10 mouse cellular contexts compared by ENCODE assay signal in the genomic region with DNA sequence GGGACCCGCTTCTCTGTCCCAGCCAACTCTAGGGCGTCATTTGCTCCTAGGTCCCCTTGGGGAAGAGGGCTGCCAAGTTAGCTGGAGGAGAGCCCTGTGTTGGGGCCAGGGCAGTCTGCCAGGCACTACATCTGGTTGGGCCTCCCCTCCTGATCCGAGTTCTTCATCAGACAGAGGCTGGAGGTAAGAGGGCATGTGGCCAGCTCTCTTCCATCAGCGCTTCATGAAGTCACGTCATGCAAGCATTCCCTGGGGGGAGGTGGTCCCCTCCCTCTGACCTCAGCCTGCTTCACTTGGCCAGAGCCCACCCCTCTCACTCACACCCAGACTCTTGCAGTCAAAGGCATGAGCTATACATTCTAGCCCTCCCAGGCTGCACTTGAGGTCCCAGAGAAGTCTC. TPM values are rescaled to one million over a fixed set of nuclear protein-coding genes. Genes with fewer than 3 reads are reported as not detected.
DNase-seq lines count a peak whose midpoint lies in the region; ATAC-seq lines count a peak whose summit lies in the region.
"Had no signal": no experiment of that assay in that cellular context is flagged by ENCODE, and none has a peak within 500 bp of the region (broad histone marks: within the 10 kb centered on the region; RNA-seq: fewer than 3 reads in every experiment).

No protein-coding gene starts in this region.

- no peaks in the 10 kb centered on the region for H3K9me3 ChIP-seq in forebrain, embryonic 14.5 days (replicated peaks; ENCODE audit: control insufficient read depth, low read length)
- no peaks in the 10 kb centered on the region for H3K9me3 ChIP-seq in forebrain, embryonic 10.5 days
- H3K9me3 ChIP-seq in intestine, embryonic 16.5 days (ENCODE audit: control insufficient read depth, low read length), result 0 out of 2 replicates have a peak, but pooled peaks cover 4% of the 10 kb centered on the region
- H3K9me3 ChIP-seq in liver, embryonic 11.5 days (ENCODE audit: control insufficient read depth, low read length), result no peaks in the 10 kb centered on the region
- H3K9me3 ChIP-seq: limb, embryonic 12.5 days had no signal

- intact Hi-C loops in gastrocnemius, postnatal 14 days (cut with DNase I; ENCODE audit: low total_unique reads), result no loop called here

- H3K4me2 ChIP-seq in forebrain, embryonic 14.5 days (ENCODE audit: low read length), result no peak overlapping the region
- no peak overlapping the region for H3K4me2 ChIP-seq in intestine, embryonic 16.5 days (ENCODE audit: low read depth, low read length)
- no peak overlapping the region for H3K4me2 ChIP-seq in liver, embryonic 11.5 days
- H3K4me2 ChIP-seq: limb, embryonic 12.5 days had no signal

- peak; percentile 76 for DNase-seq in forebrain, embryonic 14.5 days (ENCODE audit: low spot score)
- no peak for DNase-seq in forebrain, embryonic 10.5 days (ENCODE audit: extremely low spot score, low spot score)
- DNase-seq in 3T3-L1 (ENCODE audit: low read depth, low spot score), result peak; percentile 93
- DNase-seq in gastrocnemius, postnatal 14 days, result peak; percentile 84
- peak; percentile 67 for DNase-seq in ovary, postnatal 36 days (ENCODE audit: low spot score)
- no peak for DNase-seq in liver, embryonic 11.5 days (ENCODE audit: low spot score)

- 29% methylated on average over 5 of the region's 5 CpGs for WGBS in forebrain, embryonic 14.5 days
- 79% methylated on average over 5 of the region's 5 CpGs for WGBS in forebrain, embryonic 10.5 days
- 46% methylated on average over 5 of the region's 5 CpGs for WGBS in intestine, embryonic 16.5 days
- 68% methylated on average over 5 of the region's 5 CpGs for WGBS in liver, embryonic 11.5 days

- no peaks in the 10 kb centered on the region for H3K36me3 ChIP-seq in forebrain, embryonic 14.5 days (ENCODE audit: control insufficient read depth, insufficient read depth, low read length)
- H3K36me3 ChIP-seq in forebrain, embryonic 10.5 days (replicated peaks), result 0 out of 2 replicates have a peak, but pooled peaks cover 3% of the 10 kb centered on the region
- no peaks in the 10 kb centered on the region; the same call in 1 of the 2 replicates for H3K36me3 ChIP-seq in intestine, embryonic 16.5 days (ENCODE audit: control insufficient read depth, insufficient read depth, low read length)
- H3K36me3 ChIP-seq in liver, embryonic 11.5 days (ENCODE audit: control insufficient read depth, insufficient read depth, low read length), result no peaks in the 10 kb centered on the region
- H3K36me3 ChIP-seq: limb, embryonic 12.5 days had no signal

- peak; percentile 71 for ATAC-seq in forebrain, embryonic 14.5 days
- peak; percentile 51 for ATAC-seq in intestine, embryonic 16.5 days
- ATAC-seq in liver, embryonic 11.5 days (replicated peaks; ENCODE audit: low FRiP score), result no peak
- ATAC-seq in cerebellum, adult (ENCODE audit: insufficient number of reproducible peaks, low FRiP score, low TSS enrichment), result no peak

- peaks cover 6% of the 10 kb centered on the region; the same call in 1 of the 2 replicates for H3K4me1 ChIP-seq in forebrain, embryonic 14.5 days (ENCODE audit: control insufficient read depth, insufficient read depth, low read length)
- H3K4me1 ChIP-seq in forebrain, embryonic 10.5 days, result peaks cover 19% of the 10 kb centered on the region
- H3K4me1 ChIP-seq in intestine, embryonic 16.5 days (ENCODE audit: control insufficient read depth, insufficient read depth, low read length), result peaks cover 25% of the 10 kb centered on the region
- peaks cover 10% of the 10 kb centered on the region; the same call in 1 of the 2 replicates for H3K4me1 ChIP-seq in liver, embryonic 11.5 days (replicated peaks; ENCODE audit: control insufficient read depth, insufficient read depth, low read length)

- no peaks in the 10 kb centered on the region for H3K27me3 ChIP-seq in forebrain, embryonic 14.5 days (replicated peaks; ENCODE audit: control insufficient read depth, insufficient read depth, low read length)
- H3K27me3 ChIP-seq in forebrain, embryonic 10.5 days (ENCODE audit: poor library complexity, severe bottlenecking), result no peaks in the 10 kb centered on the region
- no peaks in the 10 kb centered on the region for H3K27me3 ChIP-seq in intestine, embryonic 16.5 days (replicated peaks; ENCODE audit: control insufficient read depth, insufficient read depth, low read length)
- H3K27me3 ChIP-seq in liver, embryonic 11.5 days (replicated peaks; ENCODE audit: control insufficient read depth, insufficient read depth, low read length), result no peaks in the 10 kb centered on the region
- H3K27me3 ChIP-seq: CH12.LX; limb, embryonic 12.5 days had no signal

- H3K27ac ChIP-seq in forebrain, embryonic 14.5 days (ENCODE audit: low read depth, low read length), result no peak overlapping the region
- H3K27ac ChIP-seq in forebrain, embryonic 10.5 days, result no peak overlapping the region
- peak overlapping the region; percentile 47 for H3K27ac ChIP-seq in intestine, embryonic 16.5 days (ENCODE audit: low read length)
- no peak overlapping the region for H3K27ac ChIP-seq in liver, embryonic 11.5 days (ENCODE audit: low read depth, low read length)
- H3K27ac ChIP-seq: limb, embryonic 12.5 days had no signal

- no peak overlapping the region for H3K9ac ChIP-seq in forebrain, embryonic 14.5 days (ENCODE audit: low read length)
- H3K9ac ChIP-seq in intestine, embryonic 16.5 days (ENCODE audit: low read depth, low read length), result no peak overlapping the region
- no peak overlapping the region for H3K9ac ChIP-seq in liver, embryonic 11.5 days (ENCODE audit: low read depth, low read length)
- H3K9ac ChIP-seq: limb, embryonic 12.5 days had no signal

- no peak overlapping the region for H3K4me3 ChIP-seq in forebrain, embryonic 14.5 days (ENCODE audit: low read depth, low read length)
- no peak overlapping the region for H3K4me3 ChIP-seq in forebrain, embryonic 10.5 days
- H3K4me3 ChIP-seq in intestine, embryonic 16.5 days (ENCODE audit: low read length), result no peak overlapping the region
- H3K4me3 ChIP-seq in liver, embryonic 11.5 days (ENCODE audit: low read depth, low read length), result no peak overlapping the region
- H3K4me3 ChIP-seq: limb, embryonic 12.5 days had no signal

RNA-seq across cellular contexts. Expression of a gene that starts 25.8 kb away (rescaled TPM):
- 3.0 and 3.4 TPM in 2 replicates for polyA plus RNA-seq in forebrain, embryonic 14.5 days (2014; fragmentation: Nextera tagmentation; extraction: Ambion mirVana)
- 1.5 and 1.8 TPM in 2 replicates for polyA plus RNA-seq in forebrain, embryonic 10.5 days (2016; fragmentation: Nextera tagmentation; extraction: Ambion mirVana)
- total RNA-seq in gastrocnemius, postnatal 14 days (2021), result 10 to 100 TPM; 50.6 to 58.9 TPM
- 3.0 and 3.6 TPM in 2 replicates for polyA plus RNA-seq in intestine, embryonic 16.5 days (2015; fragmentation: Nextera tagmentation; extraction: Ambion mirVana)
- polyA plus RNA-seq in liver, embryonic 11.5 days (2014; fragmentation: Nextera tagmentation; extraction: Ambion mirVana), result 2.9 and 3.6 TPM in 2 replicates

Comparison
In these comparisons a context has a peak if more than half of its experiments do, and no peak if none do; other contexts are left out.
1. DNase-seq: peak in forebrain, embryonic 14.5 days (single experiment), 3T3-L1 (single experiment), gastrocnemius, postnatal 14 days (single experiment) and ovary, postnatal 36 days (single experiment); none in forebrain, embryonic 10.5 days (single experiment) and liver, embryonic 11.5 days (single experiment).
2. ATAC-seq: peak in forebrain, embryonic 14.5 days (single experiment) and intestine, embryonic 16.5 days (single experiment); none in liver, embryonic 11.5 days (single experiment) and cerebellum, adult (single experiment).